Mouse (Mus musculus) c-Kit-positive CD71-positive TER-119-positive erythroid progenitor cells, embryonic 14.5 days (primary cell): ENCODE data around the gene Ppp3cb.

Source experiments
- DNase-seq: peaks from one replicate; pipeline ENCODE4 v3.0.0-alpha.2; 2013; ENCODE audit warnings: low spot score

Gene Ppp3cb

DNA sequence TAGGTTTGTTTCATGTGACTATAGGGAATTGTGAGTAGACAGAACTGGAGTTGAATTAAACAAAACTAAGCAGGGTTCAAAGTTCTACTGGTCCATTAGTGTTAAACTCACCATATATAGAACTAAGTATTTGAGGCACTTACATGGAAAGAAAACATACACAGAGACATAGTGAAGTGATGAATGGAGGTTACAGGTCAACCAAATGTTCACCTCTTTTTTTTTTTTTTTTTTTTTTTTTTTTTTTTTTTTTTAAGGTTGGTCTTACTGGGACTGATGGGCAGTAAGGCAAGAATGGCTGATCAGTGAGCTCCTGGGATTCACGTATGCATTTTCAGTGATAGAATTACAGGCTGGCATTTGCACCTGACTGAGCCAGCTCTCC lies 66.2 kb downstream of the Ppp3cb start:
- no peak for DNase-seq

DNA sequence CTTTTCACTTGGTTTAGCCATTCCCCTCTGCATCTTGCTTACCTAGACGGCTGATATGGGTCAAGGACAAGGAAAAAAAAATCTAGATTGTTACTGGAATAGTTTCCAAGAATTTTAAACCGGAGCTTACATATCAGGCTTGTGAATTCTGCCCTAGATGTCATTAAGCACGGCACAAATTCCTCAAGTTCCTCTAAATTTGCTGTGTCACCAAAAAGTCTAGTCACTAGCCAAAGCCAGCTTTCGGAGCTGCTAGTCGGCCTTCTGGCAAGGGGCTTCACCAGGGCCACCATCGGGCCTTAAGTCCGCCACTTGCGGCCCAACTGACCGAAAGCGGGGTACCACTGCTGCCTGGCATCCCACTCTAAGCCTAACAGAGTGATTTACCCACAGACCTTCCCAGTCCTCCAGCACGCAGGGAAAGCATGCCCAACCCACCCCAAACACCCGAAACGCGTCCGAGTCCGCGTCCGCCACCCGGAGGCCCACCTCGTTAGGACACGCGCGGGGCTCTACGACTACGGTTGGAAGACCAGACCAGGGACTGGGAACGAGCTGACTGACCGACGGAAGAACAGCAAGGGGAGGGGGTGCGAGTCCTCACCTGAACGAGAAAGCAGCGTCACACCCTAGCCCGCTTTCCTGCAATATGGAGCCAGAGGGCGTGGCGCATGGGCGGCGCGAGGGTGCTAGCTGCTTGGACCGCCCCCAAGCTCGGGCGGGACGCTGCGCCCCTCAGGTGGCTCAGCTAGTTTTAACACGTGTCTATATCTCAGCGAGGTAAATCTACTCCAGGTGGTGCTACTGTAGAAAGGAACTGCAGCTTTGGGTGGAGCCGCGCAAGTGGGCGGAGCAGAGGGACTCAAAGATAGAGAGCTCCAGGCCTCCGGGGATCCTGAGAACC lies 66.8 kb downstream of the Ppp3cb start, which contains the start of gene Anxa7:
Anxa7 (minus strand) TSS at position 843 of the 904 bp plus-strand sequence.
- peak; percentile 66 for DNase-seq

DNA sequence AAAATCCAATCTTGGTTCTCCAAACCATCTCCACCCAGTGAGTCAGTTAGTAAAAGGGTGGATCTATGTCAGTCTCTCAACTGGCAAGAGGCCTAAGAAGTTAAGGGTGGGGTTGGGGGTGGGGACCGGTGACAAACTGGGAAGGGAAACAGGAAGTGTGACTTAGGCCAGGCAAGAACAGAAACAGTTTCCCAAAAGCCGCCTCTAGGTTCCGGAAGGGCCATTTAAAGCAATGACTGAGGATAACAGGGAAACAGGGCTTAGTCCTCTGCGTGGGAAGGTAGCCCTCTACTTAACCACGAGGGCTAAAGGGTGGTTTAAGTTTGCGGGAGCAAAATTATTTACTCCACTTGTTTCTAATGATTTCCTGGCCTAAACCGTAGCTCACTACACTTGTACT lies 67.6 kb downstream of the Ppp3cb start:
- peak; percentile 77 for DNase-seq

DNA sequence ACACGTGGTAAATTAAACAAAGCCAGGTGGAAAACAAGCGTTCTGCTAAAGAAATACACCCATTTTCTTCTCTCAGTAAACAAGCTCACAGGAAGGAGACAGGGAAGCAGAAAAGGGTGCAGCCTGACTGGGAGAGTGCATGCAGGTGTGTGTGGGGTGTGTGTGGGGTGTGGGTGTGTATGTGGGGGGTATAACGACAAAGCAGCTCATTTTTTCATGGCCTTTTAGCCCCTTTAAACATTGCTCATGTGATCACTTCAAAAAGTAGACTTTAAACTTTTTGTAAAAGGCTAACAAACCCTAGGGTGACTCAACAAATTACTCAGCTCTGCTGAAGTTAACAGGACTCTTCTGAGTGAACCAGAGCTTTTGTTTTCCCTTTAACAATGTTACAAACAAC lies 68.0 kb downstream of the Ppp3cb start:
- DNase-seq = no peak

DNA sequence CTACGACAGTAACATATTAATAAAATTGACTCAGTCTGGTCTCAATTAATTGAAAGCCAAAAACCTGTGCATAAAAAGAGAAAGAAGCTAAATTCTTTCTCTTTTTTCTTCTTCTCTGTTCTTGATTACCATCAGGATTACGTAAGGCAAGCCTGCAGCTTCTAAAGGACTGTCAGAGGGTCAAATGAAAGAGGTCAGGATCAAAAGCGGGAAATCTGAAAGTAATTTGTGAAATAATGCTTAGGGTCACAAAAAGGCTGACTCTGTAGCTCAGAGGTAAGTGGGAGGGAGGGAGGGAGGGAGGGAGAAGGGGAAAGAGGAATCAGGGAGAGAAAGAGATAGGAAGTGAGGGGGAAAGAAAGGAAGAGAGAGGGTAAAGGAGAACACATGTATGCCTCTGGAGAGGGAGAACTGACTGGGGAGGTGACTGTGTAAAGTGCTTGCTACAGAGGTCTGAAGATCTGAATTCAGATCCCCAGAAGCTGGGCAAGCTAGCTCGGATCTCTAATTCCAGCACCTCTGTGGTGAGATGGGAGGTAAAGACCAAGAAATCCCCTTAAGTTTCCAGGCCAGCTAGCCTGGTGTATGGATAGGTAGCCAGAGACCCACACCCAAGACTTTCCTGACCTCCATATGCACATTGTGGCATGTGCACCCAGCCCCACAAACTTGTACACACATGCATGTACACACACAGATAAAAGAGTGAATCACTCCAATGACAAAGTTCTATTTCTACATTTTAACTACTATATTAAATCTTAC lies 68.9 kb downstream of the Ppp3cb start:
- no peak for DNase-seq

DNA sequence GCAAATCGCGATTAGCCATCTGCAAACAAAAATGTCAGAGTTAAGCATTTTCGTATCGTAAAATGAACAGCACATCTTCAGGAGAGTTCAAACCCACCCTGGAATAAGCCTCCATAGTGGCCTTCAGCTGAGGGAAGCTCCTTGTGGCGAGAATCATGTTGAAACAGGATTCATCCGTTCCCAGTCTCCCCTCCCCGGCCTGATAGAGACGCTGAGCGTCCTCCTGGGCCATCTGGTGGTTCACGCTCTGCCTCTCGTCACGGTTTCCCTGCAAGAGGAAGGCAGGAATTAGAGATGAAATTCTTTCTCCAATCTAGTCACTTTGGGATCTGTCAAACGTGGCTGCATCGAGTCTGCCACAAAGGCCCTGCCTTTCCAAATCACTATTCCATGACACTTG lies 86.2 kb downstream of the Ppp3cb start:
- no peak for DNase-seq

DNA sequence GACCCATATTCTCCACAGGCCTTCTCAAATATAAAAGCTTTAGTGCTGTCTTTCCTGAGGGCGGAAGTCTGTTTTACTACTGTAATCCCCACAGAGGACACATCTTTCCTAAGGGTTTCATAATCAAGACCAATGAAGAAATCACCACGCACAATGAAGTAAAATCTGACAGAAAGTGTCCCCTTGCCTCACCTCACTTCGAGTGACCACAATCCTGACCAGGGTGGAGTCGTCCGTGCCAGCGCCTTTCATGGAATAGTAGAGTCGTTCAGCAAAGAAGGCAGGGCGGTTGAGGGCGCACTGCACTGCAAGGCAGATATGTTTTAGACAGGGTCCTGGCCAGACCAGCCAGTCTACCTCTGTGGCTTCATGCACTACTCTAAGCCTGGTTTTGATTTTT lies 88.0 kb downstream of the Ppp3cb start:
- DNase-seq = no peak

DNA sequence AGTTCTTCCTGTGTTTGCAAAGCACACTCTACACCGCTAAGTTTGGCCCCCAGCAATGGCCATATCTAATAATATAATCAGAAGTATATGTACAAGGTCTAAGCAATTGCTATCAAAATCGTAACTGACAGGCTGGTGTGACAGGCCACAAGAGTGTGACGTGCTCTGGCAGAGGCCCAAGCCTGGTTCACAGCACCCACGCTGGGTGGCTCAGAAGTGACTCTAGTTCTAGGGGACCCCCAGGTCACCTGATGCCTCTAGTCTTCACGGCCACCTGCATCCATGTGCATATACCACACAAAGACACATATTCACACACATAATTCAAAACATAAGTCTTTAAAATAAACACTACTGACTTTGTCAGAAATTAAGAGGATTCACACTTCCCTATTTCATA lies 93.4 kb downstream of the Ppp3cb start:
- DNase-seq = no peak

DNA sequence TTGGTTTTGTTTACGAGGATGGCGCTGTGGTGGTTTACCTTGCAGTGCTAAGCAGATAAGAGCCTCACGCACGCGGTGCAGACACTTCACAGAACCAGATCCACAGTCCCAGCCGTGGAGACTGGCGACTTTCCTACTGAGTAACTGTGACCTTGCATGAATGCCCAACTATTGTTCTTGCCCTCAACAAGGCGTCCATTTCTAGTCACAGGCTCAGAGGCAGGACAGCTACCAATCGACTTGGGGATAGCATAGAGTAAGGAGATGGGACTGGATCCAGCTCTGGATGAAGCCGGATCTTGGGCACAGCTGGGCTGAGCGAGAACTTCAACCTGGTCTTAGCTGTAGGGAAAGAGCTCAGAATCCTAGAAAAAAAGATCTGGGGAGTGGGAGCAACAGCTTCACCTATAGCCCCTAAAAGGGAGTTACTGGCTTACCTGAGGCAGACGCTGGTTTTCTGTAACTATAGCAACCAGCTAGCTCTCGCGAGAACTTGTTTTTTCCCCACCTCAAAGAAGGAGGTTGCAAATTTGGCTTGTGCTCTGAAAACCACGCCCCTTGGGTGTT lies 94.5 kb downstream of the Ppp3cb start, which contains the start of gene Cfap70:
Cfap70 (minus strand) TSS at position 462 of the 567 bp plus-strand sequence.
- DNase-seq = peak; percentile 85

DNA sequence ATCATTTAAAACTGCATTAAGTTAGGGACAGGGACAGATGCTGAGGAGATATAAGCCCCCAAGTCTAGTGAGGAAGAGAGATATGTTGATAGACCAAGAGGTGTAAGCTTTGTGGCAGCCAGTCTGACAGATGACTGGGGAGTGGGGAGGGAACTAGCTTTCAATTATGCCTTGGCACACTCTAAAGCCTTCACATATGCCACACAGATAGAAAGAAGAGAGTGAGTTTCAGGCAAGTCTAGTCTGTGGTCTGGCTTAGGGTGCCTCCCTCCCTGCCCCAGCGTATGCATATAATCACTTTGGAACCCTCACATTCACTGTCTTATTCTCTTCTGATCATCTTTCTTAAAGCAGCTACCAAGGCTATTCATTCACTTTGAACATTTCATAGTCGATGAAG lies 95.1 kb downstream of the Ppp3cb start:
- no peak for DNase-seq
